Mouse (Mus musculus): ENCODE results near the gene Arr3. TPM values are rescaled to one million over a fixed set of nuclear protein-coding genes. Genes with fewer than 3 reads are reported as not detected.

The Arr3 gene
- polyA plus RNA-seq, 1 experiment from 2014 or later, result not detected

Other genes starting within 250 kb of the Arr3 start
- not detected in 2 replicates for gene Otud6a, start 176.5 kb upstream of the Arr3 start, polyA plus RNA-seq (2014; fragmentation: Nextera tagmentation; extraction: Ambion mirVana)
- gene Awat2, start 162.8 kb upstream of the Arr3 start, polyA plus RNA-seq (2014; fragmentation: Nextera tagmentation; extraction: Ambion mirVana), result 0.35 and 0.77 TPM in 2 replicates
- 33.5 and 33.8 TPM in 2 replicates for gene Igbp1, start 111.2 kb upstream of the Arr3 start, polyA plus RNA-seq (2014; fragmentation: Nextera tagmentation; extraction: Ambion mirVana)
- not detected in 2 replicates for gene Dgat2l6, start 80.7 kb upstream of the Arr3 start, polyA plus RNA-seq (2014; fragmentation: Nextera tagmentation; extraction: Ambion mirVana)
- gene Awat1, start 33.2 kb upstream of the Arr3 start, polyA plus RNA-seq (2014; fragmentation: Nextera tagmentation; extraction: Ambion mirVana), result not detected in 2 replicates
- not detected in 2 replicates for gene P2ry4, start 10.6 kb upstream of the Arr3 start, polyA plus RNA-seq (2014; fragmentation: Nextera tagmentation; extraction: Ambion mirVana)
- 59.5 and 63.2 TPM in 2 replicates for gene Kif4, start 20.2 kb downstream of the Arr3 start, polyA plus RNA-seq (2014; fragmentation: Nextera tagmentation; extraction: Ambion mirVana)
- gene Pdzd11, start 21.1 kb downstream of the Arr3 start, polyA plus RNA-seq (2014; fragmentation: Nextera tagmentation; extraction: Ambion mirVana), result 134 and 138 TPM in 2 replicates
- 6.4 and 6.5 TPM in 2 replicates for gene Gdpd2, start 124.4 kb downstream of the Arr3 start, polyA plus RNA-seq (2014; fragmentation: Nextera tagmentation; extraction: Ambion mirVana)
- gene Dlg3, start 162.2 kb downstream of the Arr3 start, polyA plus RNA-seq (2014; fragmentation: Nextera tagmentation; extraction: Ambion mirVana), result 7.6 and 9.5 TPM in 2 replicates

Measured in forebrain, embryonic 11.5 days (tissue).